Mouse (Mus musculus) kidney, embryonic 16.5 days (tissue): ENCODE measurements around the gene Zfp446. TPM values are rescaled to one million over a fixed set of nuclear protein-coding genes. Genes with fewer than 3 reads are reported as not detected.
A peak's percentile ranks its signal among the peaks of the same experiment; 100 is the strongest.

Experiments used
- ATAC-seq: fragments of 200-750 bp; cut with Nextera tagmentation; 2 replicates; pipeline ENCODE4 v1.8.0; 2017; ENCODE audit warnings: moderate TSS enrichment; ENCODE audit not compliant: low FRiP score, low TSS enrichment
- H3K27ac ChIP-seq: fragments of 300-500 bp; sonication (generic); 2 replicates; pipeline ENCODE4 v1.5.1; 2014; ENCODE audit warnings: low read length
- H3K27me3 ChIP-seq: fragments of 300-500 bp; sonication (generic); 2 replicates; pipeline ENCODE4 v1.6.1; 2014; ENCODE audit warnings: low read length, control low read depth, mixed read lengths; ENCODE audit not compliant: insufficient read depth
- H3K36me3 ChIP-seq: fragments of 300-500 bp; sonication (generic); 2 replicates; pipeline ENCODE4 v1.6.1; 2014; ENCODE audit warnings: low read length, control low read depth, mixed read lengths; ENCODE audit not compliant: insufficient read depth
- H3K4me1 ChIP-seq: fragments of 300-500 bp; sonication (generic); 2 replicates; pipeline ENCODE4 v1.6.1; 2014; ENCODE audit warnings: low read length, control low read depth, mixed read lengths; ENCODE audit not compliant: insufficient read depth
- H3K4me2 ChIP-seq: fragments of 300-500 bp; sonication (generic); replicated peaks from 2 replicates; pipeline ENCODE4 v1.6.1; 2014; ENCODE audit warnings: low read depth, low read length
- H3K4me3 ChIP-seq: fragments of 300-500 bp; sonication (generic); 2 replicates; pipeline ENCODE4 v1.5.1; 2014; ENCODE audit warnings: mild to moderate bottlenecking, low read length
- H3K9ac ChIP-seq: fragments of 300-500 bp; sonication (generic); replicated peaks from 2 replicates; pipeline ENCODE4 v1.6.1; 2014; ENCODE audit warnings: low read length
- H3K9me3 ChIP-seq: fragments of 300-500 bp; sonication (generic); 2 replicates; pipeline ENCODE4 v1.6.1; 2016; ENCODE audit warnings: low read length, control low read depth
- WGBS: fragments of 180-500 bp; shearing (Covaris S2); extraction: QIAGEN DNeasy Blood & Tissue Kit; methylation state at CpG from one replicate; pipeline ENCODE4 v1.1.7; 2014; 5-methylcytosine and 5-hydroxymethylcytosine counted together
- polyA plus RNA-seq: library from polyadenylated mRNA; unstranded; fragments of >200 nt; fragmentation: Nextera tagmentation; extraction: Ambion mirVana; gene quantifications from 2 replicates; pipeline ENCODE4 v1.2.1, GENCODE M21; 2015

The Zfp446 gene
- polyA plus RNA-seq, 1 experiment from 2014 or later, result 12.4 TPM

- 73% methylated on average over 5 of the region's 5 CpGs for WGBS
- Histone ChIP-seq H3K4me3 (no peak overlapping the region), H3K9ac (no peak overlapping the region), H3K27ac (no peak overlapping the region), H3K4me2 (no peak overlapping the region), H3K9me3 (no peaks in the 10 kb centered on the region), H3K27me3 (no peaks in the 10 kb centered on the region), H3K4me1 (no peaks in the 10 kb centered on the region), H3K36me3 (no peaks in the 10 kb centered on the region)
- no peak for ATAC-seq
Measured at GRCm38 (mm10) chr7:12957511-12957910, 20.1 kb upstream of the Zfp446 start.

GRCm38 (mm10) chr7:12958948-12959347, 18.7 kb upstream of the Zfp446 start:
- H3K36me3 ChIP-seq, result no peaks in the 10 kb centered on the region
- no peak for ATAC-seq
- no peaks in the 10 kb centered on the region for H3K4me1 ChIP-seq
- no peak overlapping the region for H3K4me3 ChIP-seq
- H3K27ac ChIP-seq, result no peak overlapping the region
- H3K27me3 ChIP-seq, result no peaks in the 10 kb centered on the region
- WGBS, result 79% methylated on average over 4 of the region's 4 CpGs
- H3K9ac ChIP-seq, result no peak overlapping the region
- H3K9me3 ChIP-seq, result no peaks in the 10 kb centered on the region
- H3K4me2 ChIP-seq, result no peak overlapping the region

GRCm38 (mm10) chr7:12959718-12960117, 17.9 kb upstream of the Zfp446 start:
- Histone ChIP-seq H3K27me3 (no peaks in the 10 kb centered on the region), H3K4me3 (no peak overlapping the region), H3K4me1 (0 out of 2 replicates have a peak, but pooled peaks cover under 1% of the 10 kb centered on the region), H3K9ac (no peak overlapping the region), H3K27ac (no peak overlapping the region), H3K9me3 (no peaks in the 10 kb centered on the region), H3K36me3 (no peaks in the 10 kb centered on the region), H3K4me2 (no peak overlapping the region)
- ATAC-seq, result no peak
- 28% methylated on average over 4 of the region's 4 CpGs for WGBS

- peak overlapping the region; percentile 74 for H3K4me2 ChIP-seq
- no peaks in the 10 kb centered on the region for H3K9me3 ChIP-seq
- H3K4me3 ChIP-seq, result peak overlapping the region; percentile 67
- 3% methylated on average over 29 of the region's 29 CpGs for WGBS
- peaks cover 9% of the 10 kb centered on the region for H3K4me1 ChIP-seq
- peak; percentile 62; the same call in 1 of the 2 replicates for ATAC-seq
- H3K9ac ChIP-seq, result peak overlapping the region; percentile 78
- H3K27ac ChIP-seq, result peak overlapping the region; percentile 87
- no peaks in the 10 kb centered on the region for H3K27me3 ChIP-seq
- no peaks in the 10 kb centered on the region for H3K36me3 ChIP-seq
Measured at GRCm38 (mm10) chr7:12961511-12962141, 16.0 kb upstream of the Zfp446 start.

- Histone ChIP-seq H3K36me3 (peaks cover 16% of the 10 kb centered on the region), H3K27me3 (no peaks in the 10 kb centered on the region), H3K9me3 (no peaks in the 10 kb centered on the region), H3K27ac (peak within 1 kb of the TSS; percentile 88), H3K4me1 (peaks cover 15% of the 10 kb centered on the region), H3K4me2 (peak within 1 kb of the TSS; percentile 88), H3K9ac (peak within 1 kb of the TSS; percentile 95), H3K4me3 (peak within 1 kb of the TSS; percentile 92)
- peak; percentile 94 for ATAC-seq
- under 1% methylated on average over 23 of the region's 23 CpGs for whole genome bisulfite sequencing
Measured at GRCm38 (mm10) chr7:12965678-12966091, 12.0 kb upstream of the Zfp446 start, which contains the start of gene Zfp324. Gene Zfp324, plus strand, starts transcription at chr7:12965838.

- WGBS, result under 1% methylated on average over 29 of the region's 29 CpGs
- no peaks in the 10 kb centered on the region for H3K9me3 ChIP-seq
Measured at GRCm38 (mm10) chr7:12966104-12966845, 11.4 kb upstream of the Zfp446 start.

GRCm38 (mm10) chr7:12970906-12971305, 6.7 kb upstream of the Zfp446 start:
- ATAC-seq, result no peak
- Histone ChIP-seq H3K27ac (no peak overlapping the region), H3K36me3 (peaks cover 34% of the 10 kb centered on the region), H3K9me3 (no peaks in the 10 kb centered on the region), H3K9ac (no peak overlapping the region), H3K4me1 (peaks cover 8% of the 10 kb centered on the region), H3K4me3 (no peak overlapping the region), H3K4me2 (no peak overlapping the region), H3K27me3 (no peaks in the 10 kb centered on the region)
- WGBS, result 95% methylated on average over 25 of the region's 25 CpGs

More at GRCm38 (mm10) chr7:12966104-12966845, 11.4 kb upstream of the Zfp446 start:
- Histone ChIP-seq H3K4me1 (peaks cover 15% of the 10 kb centered on the region), H3K27ac (peak overlapping the region; percentile 88), H3K4me2 (peak overlapping the region; percentile 88), H3K27me3 (no peaks in the 10 kb centered on the region), H3K4me3 (peak overlapping the region; percentile 92), H3K9ac (peak overlapping the region; percentile 95), H3K36me3 (peaks cover 22% of the 10 kb centered on the region)
- ATAC-seq, result peak; percentile 65

- no peak for ATAC-seq
Measured at GRCm38 (mm10) chr7:12978931-12979722, 1.5 kb downstream of the Zfp446 start.

GRCm38 (mm10) chr7:12979776-12980175, 2.1 kb downstream of the Zfp446 start:
- Histone ChIP-seq H3K36me3 (no peaks in the 10 kb centered on the region), H3K4me3 (no peak overlapping the region), H3K4me1 (peaks cover 15% of the 10 kb centered on the region), H3K9me3 (no peaks in the 10 kb centered on the region), H3K27me3 (no peaks in the 10 kb centered on the region), H3K4me2 (no peak overlapping the region), H3K27ac (no peak overlapping the region), H3K9ac (no peak overlapping the region)
- WGBS, result 52% methylated on average over 6 of the region's 6 CpGs
- ATAC-seq, result no peak

More at GRCm38 (mm10) chr7:12978931-12979722, 1.5 kb downstream of the Zfp446 start:
- peak overlapping the region; percentile 78 for H3K9ac ChIP-seq
- H3K4me2 ChIP-seq, result peak overlapping the region; percentile 78
- 75% methylated on average over 18 of the region's 18 CpGs for WGBS
- H3K4me1 ChIP-seq, result peaks cover 15% of the 10 kb centered on the region
- peak overlapping the region; percentile 74 for H3K4me3 ChIP-seq
- H3K36me3 ChIP-seq, result no peaks in the 10 kb centered on the region
- H3K9me3 ChIP-seq, result no peaks in the 10 kb centered on the region
- no peaks in the 10 kb centered on the region for H3K27me3 ChIP-seq
- H3K27ac ChIP-seq, result peak overlapping the region; percentile 90; the same call in 1 of the 2 replicates
